Mouse (Mus musculus): ENCODE measurements at regions not wholly inside any gene's neighbourhood (a gene's known extent, or its start where the extent isn't known, plus 50 kb on each side); places are given as distances from the start of the nearest gene placed in this dataset.

GRCm38 (mm10) chr12:7724992-7725391, 252.5 kb upstream of the Apob start:
- TF ChIP-seq CTCF (IDR thresholded peaks at IDR 0.05; ENCODE audit: borderline replicate concordance, insufficient read depth, low read depth, low read length) (no peak), POLR2A (IDR thresholded peaks at IDR 0.05; ENCODE audit: borderline replicate concordance, insufficient read depth, low read length) (no peak)

Data from cerebellum, adult 2 months (tissue).